Mouse (Mus musculus): ENCODE measurements around the gene Slain2. TPM values are rescaled to one million over a fixed set of nuclear protein-coding genes. Genes with fewer than 3 reads are reported as not detected.

Slain2 gene
- total and polyA plus RNA-seq, 3 experiments: 11.0 to 34.6 (median 27.5) TPM

DNA sequence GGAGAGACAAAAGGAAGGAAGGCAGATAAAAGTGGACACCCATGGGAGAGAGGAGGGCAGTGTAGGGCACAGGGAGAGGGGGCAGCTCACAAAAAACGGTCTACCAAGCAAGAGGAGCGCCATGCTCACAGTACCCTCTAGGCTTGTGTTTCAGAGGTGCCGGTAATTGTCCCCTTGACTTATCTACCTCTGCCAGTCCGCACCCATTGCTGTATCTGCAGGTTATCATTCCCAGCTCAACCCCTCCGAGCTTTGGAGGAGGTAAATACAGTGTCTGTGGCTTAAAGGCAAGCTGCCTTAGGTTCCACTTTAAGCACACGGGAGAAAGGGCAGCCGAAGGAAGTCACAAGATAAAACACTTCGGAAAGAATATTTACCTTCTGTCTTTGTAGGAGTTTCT lies 14.8 kb upstream of the Slain2 start:
- dilution Hi-C loops (cut with MboI; ENCODE audit: extremely low pct_ligation_motif_present, extremely low pct_unique_long_range_greater_than_20kb, low sequenced_read_pairs): no loop called here
- no peak for DNase-seq (ENCODE audit: extremely low read depth)
- Histone ChIP-seq H3K4me3 (replicated peaks in 1 of 3; ENCODE audit: low read depth in 2 of 3, low read length in 2 of 3, poor library complexity in 1 of 3) (no peak overlapping the region), H3K4me1 (ENCODE audit: control insufficient read depth in 1 of 2, insufficient read depth in 2 of 2) (no peaks in the 10 kb centered on the region), H3K36me3 (replicated peaks in 1 of 2; ENCODE audit: control insufficient read depth in 1 of 2, insufficient read depth in 1 of 2, low read length in 1 of 2) (no peaks in the 10 kb centered on the region), H3K4me2 (ENCODE audit: insufficient read depth, low read depth, poor library complexity, severe bottlenecking) (no peak overlapping the region), H3K27me3 (replicated peaks) (no peaks in the 10 kb centered on the region), H3K27ac (ENCODE audit: insufficient read depth, low read depth) (no peak overlapping the region), H3K9me3 (replicated peaks; ENCODE audit: low read length) (no peaks in the 10 kb centered on the region), H3K79me2 (replicated peaks; ENCODE audit: control insufficient read depth, extremely low read depth, insufficient read depth, poor library complexity, severe bottlenecking) (no peaks in the 10 kb centered on the region), H3K9ac (ENCODE audit: insufficient read depth, low read depth) (no peak overlapping the region)
- TF ChIP-seq MYC (IDR thresholded peaks at IDR 0.05; ENCODE audit: low read depth, low read length): no peak
- no peak for TF ChIP-seq KAT2A (IDR thresholded peaks at IDR 0.05; ENCODE audit: insufficient replicate concordance, low read length)
- TF ChIP-seq CHD1 (IDR thresholded peaks at IDR 0.05; ENCODE audit: low read depth, low read length): no peak
- TF ChIP-seq POLR2AphosphoS2 (IDR thresholded peaks at IDR 0.05; ENCODE audit: low read depth, low read length): no peak
- TF ChIP-seq UBTF (IDR thresholded peaks at IDR 0.05; ENCODE audit: low read depth, low read length): no peak
- TF ChIP-seq MAZ (IDR thresholded peaks at IDR 0.05; ENCODE audit: low read depth, low read length): no peak
- no peak for TF ChIP-seq EP300 (IDR thresholded peaks at IDR 0.05; ENCODE audit: low read length)
- no peak for TF ChIP-seq JUN (IDR thresholded peaks at IDR 0.05; ENCODE audit: insufficient read depth, low read depth, low read length)
- no peak for TF ChIP-seq PAX5 (IDR thresholded peaks at IDR 0.05; ENCODE audit: low read length)
- TF ChIP-seq ETS1 (conservative IDR thresholded peaks at IDR 0.05; ENCODE audit: low read depth, low read length): no peak
- TF ChIP-seq SMC3 (IDR thresholded peaks at IDR 0.05; ENCODE audit: low read depth, low read length): no peak
- TF ChIP-seq TBP (conservative IDR thresholded peaks at IDR 0.05; ENCODE audit: low read depth, low read length): no peak
- no peak for TF ChIP-seq TCF12 (IDR thresholded peaks at IDR 0.05; ENCODE audit: low read depth, low read length)
- TF ChIP-seq RCOR1 (conservative IDR thresholded peaks at IDR 0.05; ENCODE audit: low read depth, low read length): no peak
- TF ChIP-seq JUND (conservative IDR thresholded peaks at IDR 0.05; ENCODE audit: low read depth, low read length): no peak
- no peak for TF ChIP-seq MXI1 (IDR thresholded peaks at IDR 0.05; ENCODE audit: low read depth, low read length)
- TF ChIP-seq GABPA (IDR thresholded peaks at IDR 0.05; ENCODE audit: insufficient replicate concordance, low read depth, low read length): no peak
- TF ChIP-seq ELF1 (IDR thresholded peaks at IDR 0.05; ENCODE audit: low read depth, low read length): no peak
- in situ Hi-C loops (cut with MboI; ENCODE audit: low pct_ligation_motif_present, low pct_unique_long_range_greater_than_20kb, low sequenced_read_pairs): no loop called here

DNA sequence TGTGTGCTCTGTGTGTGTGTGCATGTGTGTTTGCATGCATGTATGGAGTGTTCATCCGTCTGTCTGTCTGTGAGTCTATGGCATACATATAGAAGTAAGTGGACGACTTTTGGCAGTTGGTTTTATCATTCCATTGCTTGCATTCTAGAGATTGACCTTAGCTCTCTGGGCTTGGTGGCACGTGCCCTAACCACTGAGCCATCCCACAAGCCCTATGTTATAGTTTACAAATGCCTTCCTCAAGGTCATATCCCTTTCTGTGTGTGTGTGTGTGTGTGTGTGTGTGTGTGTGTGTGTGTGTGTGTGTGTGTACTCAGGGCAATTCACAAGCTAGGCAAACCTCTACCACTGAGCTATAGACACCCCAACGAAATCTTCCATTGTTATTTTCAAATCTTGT lies 12.2 kb upstream of the Slain2 start:
- H3K27ac ChIP-seq (ENCODE audit: insufficient read depth, low read depth): no peak overlapping the region
- H3K36me3 ChIP-seq (replicated peaks in 1 of 2; ENCODE audit: control insufficient read depth in 1 of 2, insufficient read depth in 1 of 2, low read length in 1 of 2): no peaks in the 10 kb centered on the region
- no peaks in the 10 kb centered on the region for H3K4me1 ChIP-seq (ENCODE audit: control insufficient read depth in 1 of 2, insufficient read depth in 2 of 2)
- H3K9ac ChIP-seq (ENCODE audit: insufficient read depth, low read depth): no peak overlapping the region
- DNase-seq (ENCODE audit: extremely low read depth): no peak
- no peak overlapping the region for H3K4me2 ChIP-seq (ENCODE audit: insufficient read depth, low read depth, poor library complexity, severe bottlenecking)
- dilution Hi-C loops (cut with MboI; ENCODE audit: extremely low pct_ligation_motif_present, extremely low pct_unique_long_range_greater_than_20kb, low sequenced_read_pairs): no loop called here
- no peak for TF ChIP-seq MEF2A (IDR thresholded peaks at IDR 0.05; ENCODE audit: borderline replicate concordance, low read depth, low read length)
- no peak for TF ChIP-seq USF1 (IDR thresholded peaks at IDR 0.05; ENCODE audit: low read depth, low read length)
- TF ChIP-seq POLR2A (IDR thresholded peaks at IDR 0.05; ENCODE audit: low read depth, low read length): no peak
- no peak for TF ChIP-seq ZMIZ1 (IDR thresholded peaks at IDR 0.05; ENCODE audit: low read depth, low read length)
- TF ChIP-seq ETS1 (conservative IDR thresholded peaks at IDR 0.05; ENCODE audit: low read depth, low read length): no peak
- no peak for TF ChIP-seq RCOR1 (conservative IDR thresholded peaks at IDR 0.05; ENCODE audit: low read depth, low read length)
- TF ChIP-seq KAT2A (IDR thresholded peaks at IDR 0.05; ENCODE audit: insufficient replicate concordance, low read length): no peak
- TF ChIP-seq SIN3A (IDR thresholded peaks at IDR 0.05; ENCODE audit: low read length): no peak
- no peak for TF ChIP-seq USF2 (conservative IDR thresholded peaks at IDR 0.05; ENCODE audit: low read depth, low read length)
- TF ChIP-seq ZC3H11A (IDR thresholded peaks at IDR 0.05; ENCODE audit: low read depth, low read length): no peak
- TF ChIP-seq SMC3 (IDR thresholded peaks at IDR 0.05; ENCODE audit: low read depth, low read length): no peak
- TF ChIP-seq MXI1 (IDR thresholded peaks at IDR 0.05; ENCODE audit: low read depth, low read length): no peak
- no peak for TF ChIP-seq CTCF (conservative IDR thresholded peaks at IDR 0.05 in 1 of 2, IDR thresholded peaks at IDR 0.05 in 1 of 2; ENCODE audit: low read depth in 2 of 2, low read length in 2 of 2)
- TF ChIP-seq JUN (IDR thresholded peaks at IDR 0.05; ENCODE audit: insufficient read depth, low read depth, low read length): no peak
- no peak for TF ChIP-seq E2F4 (IDR thresholded peaks at IDR 0.05; ENCODE audit: insufficient replicate concordance, low read depth, low read length)
- TF ChIP-seq NELFE (IDR thresholded peaks at IDR 0.05; ENCODE audit: low read depth, low read length): no peak
- no peaks in the 10 kb centered on the region for H3K79me2 ChIP-seq (replicated peaks; ENCODE audit: control insufficient read depth, extremely low read depth, insufficient read depth, poor library complexity, severe bottlenecking)
- no peaks in the 10 kb centered on the region for H3K9me3 ChIP-seq (replicated peaks; ENCODE audit: low read length)
- no peak overlapping the region for H3K4me3 ChIP-seq (replicated peaks in 1 of 3; ENCODE audit: low read depth in 2 of 3, low read length in 2 of 3, poor library complexity in 1 of 3)
- in situ Hi-C loops (cut with MboI; ENCODE audit: low pct_ligation_motif_present, low pct_unique_long_range_greater_than_20kb, low sequenced_read_pairs): no loop called here
- no peaks in the 10 kb centered on the region for H3K27me3 ChIP-seq (replicated peaks)
